Mouse (Mus musculus) CD8-positive naive resting alpha-beta T cell, adult 2 months (primary cell): ENCODE measurements around the gene Tiam2.
A peak's percentile ranks its signal among the peaks of the same experiment; 100 is the strongest.

Source experiments
- DNase-seq, 2 experiments: peaks; one replicate each; pipeline ENCODE4 v3.0.0; 2022; ENCODE audit warnings: low read depth in 2 of 2, low spot score in 2 of 2

Tiam2 gene

DNA sequence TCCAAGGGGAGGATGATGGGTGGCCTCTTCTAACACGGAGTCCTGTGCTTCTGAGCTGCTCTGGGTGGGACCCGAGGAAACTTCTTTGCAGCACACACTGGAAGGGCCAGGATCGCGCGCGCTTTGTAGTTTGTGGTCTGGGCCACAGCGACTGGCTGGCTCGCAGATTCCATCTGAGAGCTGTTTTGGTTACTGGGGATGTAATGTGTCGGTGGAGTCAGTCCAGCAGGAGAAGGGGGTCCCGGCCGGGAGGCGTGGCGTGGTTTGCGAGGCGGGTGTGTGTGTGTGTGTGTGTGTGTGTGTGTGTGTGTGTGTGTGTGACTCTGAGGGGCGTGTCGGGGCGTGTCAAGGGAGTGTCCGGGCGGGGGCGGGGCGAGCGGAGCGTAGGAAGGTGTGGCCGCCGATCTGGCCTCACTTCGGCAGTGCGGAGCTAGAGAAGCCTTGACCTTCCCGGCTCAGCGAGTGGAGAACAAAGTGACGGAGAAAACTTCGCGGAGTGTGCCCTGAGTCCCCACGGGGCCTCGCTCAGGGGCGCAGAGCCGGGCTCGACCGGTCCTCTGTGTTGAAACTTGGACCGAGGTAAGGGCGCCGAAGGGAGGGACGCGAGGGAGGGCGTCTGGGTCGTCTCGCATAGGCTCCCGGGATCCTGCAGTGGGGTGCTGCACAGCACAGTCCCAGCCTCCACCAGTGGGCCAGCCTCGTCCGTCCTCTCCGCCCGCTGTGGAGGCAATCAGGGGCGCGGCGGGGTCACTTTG lies at the start of gene Tiam2:
Gene Tiam2, plus strand, starts transcription at position 426 of the 755 bp plus-strand sequence.
- DNase-seq = no peak

DNA sequence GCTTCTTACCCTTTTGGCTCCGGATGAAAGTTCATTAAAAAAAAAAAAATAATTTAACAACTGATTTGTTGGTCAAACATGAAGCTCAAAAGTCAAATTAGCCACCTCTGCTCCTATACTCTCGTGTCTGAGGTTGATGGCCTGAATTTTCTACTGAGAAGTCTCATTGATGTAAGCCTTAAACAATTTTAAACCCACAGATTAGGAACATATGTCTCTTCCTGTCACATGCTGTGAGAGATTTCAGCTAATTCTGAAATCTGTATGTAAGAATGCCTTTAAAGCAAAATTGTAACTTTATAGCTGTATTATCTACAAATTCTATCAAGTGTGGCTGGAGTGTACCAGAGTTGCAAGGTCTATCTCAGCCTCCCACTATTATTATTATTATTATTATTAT lies 46.1 kb upstream of the Tiam2 start:
- no peak for DNase-seq

- DNase-seq = no peak
Measured at GRCm38 (mm10) chr17:3281939-3282338, 44.4 kb upstream of the Tiam2 start.

DNA sequence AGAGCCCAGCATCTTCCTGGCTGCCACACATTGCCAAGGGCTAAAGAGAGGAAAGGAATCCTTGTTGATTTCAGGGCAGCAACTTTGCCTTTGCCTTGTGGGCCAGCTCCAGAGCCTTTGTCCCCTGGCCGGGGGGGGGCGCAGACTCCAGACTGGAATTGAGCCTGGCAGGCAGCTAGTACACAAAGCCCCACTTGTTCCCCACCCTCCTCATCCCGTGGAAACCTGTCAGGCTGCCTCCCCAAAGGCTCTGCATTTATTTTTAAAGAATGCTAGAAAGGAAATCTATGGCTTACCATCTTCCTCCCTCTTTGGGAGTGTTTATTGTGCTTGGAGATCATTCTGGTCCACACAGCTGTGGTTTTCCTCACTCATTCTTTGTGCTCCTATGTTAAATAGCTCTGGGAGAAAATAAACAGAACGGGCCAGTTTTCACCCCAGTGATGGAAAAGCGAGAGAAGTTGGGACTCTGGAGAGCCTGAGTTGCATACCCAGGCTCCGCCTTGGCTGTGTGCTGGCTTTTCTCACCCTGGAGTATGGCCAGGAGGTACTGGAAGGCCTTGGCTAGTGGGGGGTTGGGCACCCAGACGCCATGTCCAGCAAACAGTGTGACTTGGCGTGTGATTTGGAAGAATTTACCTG lies 41.2 kb upstream of the Tiam2 start:
- DNase-seq = no peak

DNA sequence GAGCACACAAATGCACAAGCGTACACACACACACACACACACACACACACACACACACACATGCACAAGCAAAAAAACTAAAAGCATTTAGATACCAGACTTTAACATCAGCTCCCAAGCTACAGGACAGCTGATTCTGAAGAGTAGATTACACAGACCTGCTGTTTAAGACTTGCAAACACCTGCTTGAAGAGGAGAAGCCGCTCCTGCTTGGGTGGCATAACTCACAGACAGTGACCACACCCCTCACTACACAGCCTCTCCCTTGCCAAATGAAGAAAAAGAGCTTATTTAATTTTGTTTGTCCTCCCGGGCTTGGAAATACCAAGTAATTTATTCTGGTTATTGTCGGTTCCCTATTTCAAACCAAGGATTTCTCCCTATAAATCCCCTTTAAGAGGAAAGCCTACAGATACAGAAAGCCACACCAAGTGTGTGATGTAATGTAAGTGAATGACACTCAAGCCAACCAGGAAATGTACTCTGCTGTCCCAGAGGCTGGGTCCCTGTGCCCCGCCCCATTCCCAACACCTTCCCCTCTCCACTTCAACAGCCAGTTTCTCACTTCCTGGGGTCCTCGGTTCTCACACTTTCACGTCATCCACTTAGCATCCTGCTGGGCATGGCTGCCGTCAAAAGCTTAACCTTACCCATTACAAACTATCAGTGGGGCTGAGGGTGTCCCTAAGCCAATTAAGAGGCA lies 40.1 kb upstream of the Tiam2 start:
- no peak for DNase-seq

- DNase-seq = peak; percentile 9 to 45
Measured at GRCm38 (mm10) chr17:3288341-3288740, 38.0 kb upstream of the Tiam2 start.

DNA sequence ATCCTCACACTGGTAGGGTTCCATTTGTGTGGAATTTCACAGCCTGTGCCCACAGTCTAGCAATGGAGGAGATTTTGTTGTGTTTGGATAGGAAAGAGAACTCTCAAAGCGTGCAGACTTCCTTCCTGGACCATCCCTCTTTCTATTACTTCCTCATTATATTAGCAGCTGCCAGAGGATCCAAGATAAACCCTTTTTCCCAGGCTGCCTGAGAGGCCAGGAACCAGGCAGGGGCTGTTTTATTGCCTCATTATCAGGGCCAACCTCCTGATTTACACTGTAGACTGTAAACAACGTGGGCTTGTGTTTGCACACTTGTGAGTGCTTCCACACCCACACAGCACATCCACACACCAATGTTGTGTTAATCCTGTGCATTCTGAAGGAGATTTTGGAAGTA lies 31.3 kb upstream of the Tiam2 start:
- DNase-seq = no peak

DNA sequence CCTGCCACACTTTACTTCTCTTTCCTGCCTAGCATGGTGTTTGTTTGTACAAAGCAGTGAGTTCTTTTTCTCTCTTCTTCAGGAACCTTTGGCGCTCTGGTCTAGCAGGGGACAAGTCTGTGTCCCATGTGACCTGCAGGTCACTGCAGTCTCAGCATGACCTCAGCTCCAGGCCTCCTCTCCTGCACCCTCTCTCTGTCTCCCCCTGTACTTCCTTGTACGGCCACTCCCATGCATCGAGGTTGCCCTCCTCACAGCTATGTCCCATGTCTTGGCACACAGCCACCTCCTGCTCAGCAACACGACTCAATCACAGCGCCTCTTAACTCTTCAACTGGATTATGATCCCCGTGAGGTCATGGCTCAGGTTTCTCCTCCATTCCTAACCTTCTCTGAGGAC lies 26.9 kb upstream of the Tiam2 start:
- no peak for DNase-seq

- DNase-seq = no peak
Measured at GRCm38 (mm10) chr17:3305926-3306325, 20.4 kb upstream of the Tiam2 start.

- DNase-seq = peak; percentile 18 to 35
Measured at GRCm38 (mm10) chr17:3313711-3314624, 12.4 kb upstream of the Tiam2 start.

DNA sequence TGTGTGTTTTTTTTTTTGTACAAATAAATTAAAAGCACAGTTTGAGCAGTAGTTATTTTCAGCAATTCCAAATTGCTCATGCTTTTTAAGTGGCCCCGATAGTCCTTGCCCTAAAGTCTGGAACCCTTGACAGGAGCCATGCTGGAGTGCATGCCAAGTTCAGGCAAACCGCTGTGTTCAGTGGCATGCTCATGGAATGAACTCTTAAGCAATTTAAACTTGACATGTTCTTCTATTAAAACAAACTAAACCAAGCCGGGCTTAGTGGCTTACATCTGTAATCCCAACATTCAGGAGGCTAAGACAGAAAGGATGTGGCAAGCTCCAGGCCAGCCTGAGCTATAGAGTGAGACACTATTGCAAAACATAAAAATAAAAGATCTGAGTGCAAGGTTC lies 11.8 kb upstream of the Tiam2 start:
- no peak for DNase-seq

DNA sequence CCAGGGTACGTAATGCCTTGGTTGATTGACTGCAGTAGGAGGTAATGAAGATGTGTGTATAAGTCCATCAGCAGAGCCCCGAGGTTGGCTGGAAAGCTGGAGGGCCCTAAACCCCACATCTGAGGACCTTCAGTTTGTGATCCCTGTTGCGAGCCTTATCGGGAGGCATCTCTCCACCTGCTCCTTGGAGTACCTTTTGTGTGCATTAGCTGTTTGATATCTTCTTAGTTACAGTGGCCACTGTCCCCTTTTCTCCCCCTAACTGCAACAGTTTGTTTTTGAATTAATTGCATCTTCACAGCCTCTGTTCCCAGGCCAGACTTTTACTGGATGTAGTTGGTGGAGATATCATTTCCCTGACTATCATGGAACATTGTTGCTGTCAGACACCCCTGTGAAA lies 10.8 kb upstream of the Tiam2 start:
- DNase-seq = no peak

DNA sequence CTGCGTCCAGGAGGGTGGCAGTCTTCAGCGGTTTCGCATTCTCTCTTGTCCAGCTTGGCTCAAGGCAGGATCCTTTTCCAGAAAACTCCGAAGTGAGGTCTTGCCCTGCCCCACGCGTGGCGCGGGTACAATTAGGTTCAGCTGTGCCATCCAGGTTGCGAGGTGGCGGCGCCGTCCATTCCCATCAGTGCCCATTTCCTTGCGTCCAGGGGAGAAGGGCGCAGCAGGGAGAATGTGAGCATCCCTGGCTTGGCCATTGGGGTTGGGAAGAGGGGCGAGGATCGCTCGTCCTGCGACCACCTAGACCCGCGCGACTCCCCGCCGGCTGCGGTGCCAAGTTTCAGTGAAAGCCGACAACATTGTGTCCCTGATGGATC lies 518 bp downstream of the Tiam2 start:
- no peak for DNase-seq

- no peak for DNase-seq
Measured at GRCm38 (mm10) chr17:3327335-3327734, 962 bp downstream of the Tiam2 start.

DNA sequence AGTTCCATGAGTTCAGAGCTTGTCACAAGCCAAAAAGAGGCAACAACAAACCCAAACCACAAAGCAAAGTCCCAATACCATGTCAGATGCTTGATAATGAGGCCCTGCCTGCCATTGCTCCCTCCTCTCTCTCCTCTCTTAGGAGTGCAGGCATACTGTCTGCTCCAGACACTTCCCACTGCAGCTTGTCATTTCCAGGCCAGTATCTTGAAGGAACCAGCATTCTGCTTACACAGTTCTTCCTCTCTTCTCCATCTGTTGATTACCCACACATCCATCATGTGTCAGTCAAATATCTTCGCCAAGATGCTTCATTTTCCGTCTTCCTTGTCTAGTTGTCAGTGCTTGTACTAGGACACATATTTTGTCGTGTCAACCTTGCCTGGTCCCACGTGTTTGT lies 2.4 kb downstream of the Tiam2 start:
- no peak for DNase-seq

DNA sequence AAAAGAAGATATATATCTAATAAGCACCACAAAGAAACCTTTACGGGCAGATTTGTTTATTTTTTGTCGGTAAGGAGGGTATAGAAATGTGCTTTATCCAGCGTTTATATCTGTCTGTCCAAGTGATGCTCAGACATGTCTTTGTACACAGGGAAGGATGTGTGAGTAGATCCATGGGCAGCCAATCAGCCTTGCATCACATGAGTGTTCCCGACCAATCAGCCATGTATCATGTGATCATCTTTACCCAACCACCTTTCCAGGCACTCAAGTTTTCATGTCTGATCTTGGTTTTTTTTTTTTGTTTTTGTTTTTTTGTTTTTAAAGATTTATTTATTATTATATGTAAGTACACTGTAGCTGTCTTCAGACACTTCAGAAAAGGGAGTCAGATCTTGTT lies 3.1 kb downstream of the Tiam2 start:
- no peak for DNase-seq

- DNase-seq = no peak
Measured at GRCm38 (mm10) chr17:3331721-3332461, 5.5 kb downstream of the Tiam2 start.

DNA sequence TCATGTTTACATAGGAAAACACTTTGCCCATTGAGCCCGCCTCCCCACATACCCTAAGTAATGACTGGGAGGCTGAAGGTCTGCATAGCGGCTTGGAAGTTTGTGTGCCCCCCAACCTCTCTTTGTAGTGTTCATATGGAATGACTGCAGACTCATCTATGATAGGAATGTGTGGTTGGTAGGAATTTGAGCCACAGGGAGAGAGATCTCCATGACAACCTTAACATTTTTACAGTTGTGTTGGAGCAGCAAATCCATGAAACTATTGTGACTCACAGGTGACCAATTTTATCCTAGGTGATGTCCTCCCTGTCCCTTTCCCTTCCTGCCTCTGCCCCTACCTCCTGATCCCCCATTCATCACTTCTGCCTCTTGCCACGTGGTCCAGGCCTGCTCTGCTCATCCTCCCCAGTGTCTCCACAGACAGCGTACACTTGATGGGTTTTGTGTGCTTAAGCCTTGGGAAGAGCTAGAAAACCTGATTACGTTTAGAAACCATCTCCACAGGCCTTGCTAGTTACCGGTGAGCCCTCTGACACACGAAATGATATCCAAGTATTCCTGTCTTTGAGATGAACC lies 9.9 kb downstream of the Tiam2 start:
- no peak for DNase-seq

DNA sequence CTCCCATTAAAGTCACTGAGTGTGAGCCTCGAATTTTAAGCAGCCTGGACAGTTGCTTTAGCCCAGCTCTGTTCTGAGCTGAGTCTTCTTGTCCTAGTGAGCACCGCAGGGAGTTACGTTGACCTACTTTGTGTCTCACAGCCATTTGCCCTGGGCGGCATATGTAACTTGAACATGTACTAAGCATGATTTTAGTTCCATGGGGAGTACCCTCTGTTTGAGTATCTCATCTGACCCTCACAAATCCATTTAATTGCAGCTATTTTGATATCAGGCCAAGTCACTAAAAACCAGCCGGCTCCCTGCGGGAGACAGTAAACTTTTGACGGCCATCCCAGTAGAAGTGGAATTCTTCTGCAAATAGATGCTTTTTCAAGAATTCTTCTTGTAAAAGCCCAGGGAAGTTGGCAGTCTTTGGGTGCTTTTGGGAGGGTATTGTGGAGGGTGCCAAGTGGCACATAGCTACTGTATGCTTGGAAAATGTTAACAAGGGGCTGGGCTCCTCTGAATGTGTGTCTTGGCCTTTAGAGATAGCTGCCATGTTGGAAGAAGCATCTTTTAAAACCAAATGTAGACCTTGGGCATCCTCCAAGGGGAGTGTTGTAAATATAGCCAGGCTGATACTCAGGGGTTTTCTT lies 10.6 kb downstream of the Tiam2 start:
- no peak for DNase-seq

GRCm38 (mm10) chr17:3337525-3337888 lies 11.1 kb downstream of the Tiam2 start:
- DNase-seq = no peak
